7 mouse cellular contexts compared by ENCODE assay signal in the genomic region with DNA sequence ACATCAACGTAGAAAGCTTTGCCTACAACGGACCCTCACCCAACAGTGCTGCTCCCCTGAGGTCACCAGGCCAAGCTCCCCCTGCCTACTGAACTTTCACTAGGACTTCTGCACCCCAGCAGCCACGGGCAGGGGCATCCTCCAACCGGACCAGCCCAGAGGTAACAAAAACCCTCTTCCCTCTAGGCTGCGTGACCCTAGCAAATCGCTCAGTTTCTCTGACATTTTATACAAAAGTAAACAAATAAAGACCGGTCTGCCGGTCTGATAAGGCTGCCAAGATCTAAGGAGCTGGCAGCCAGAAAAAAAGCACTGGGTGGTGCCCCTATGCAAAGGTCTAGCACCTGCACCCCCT. TPM values are rescaled to one million over a fixed set of nuclear protein-coding genes. Genes with fewer than 3 reads are reported as not detected.
DNase-seq lines count a peak whose midpoint lies in the region; ATAC-seq and TF ChIP-seq lines count a peak whose summit lies in the region.

No protein-coding gene starts in this region.

- no peak for DNase-seq in left cerebral cortex, adult 2 months (ENCODE audit: extremely low spot score in 1 of 2, low spot score in 2 of 2)
- no peak for DNase-seq in left cerebral cortex, adult 9 months (ENCODE audit: low spot score in 2 of 2)
- DNase-seq in forebrain, embryonic 14.5 days (ENCODE audit: low spot score), result no peak
- no peak for DNase-seq in left cerebral cortex, postnatal 36 days (ENCODE audit: low spot score in 2 of 2)
- no peak for DNase-seq in ovary, postnatal 36 days (ENCODE audit: low spot score)

- H3K27ac ChIP-seq in left cerebral cortex, adult 2 months, result peak overlapping the region; percentile 100
- H3K27ac ChIP-seq in forebrain, embryonic 14.5 days (ENCODE audit: low read depth, low read length), result peak overlapping the region; percentile 100
- H3K27ac ChIP-seq in limb, embryonic 15.5 days, result peak overlapping the region; percentile 100; the same call in 1 of the 2 replicates
- peak overlapping the region; percentile 100 for H3K27ac ChIP-seq in stomach, embryonic 14.5 days (ENCODE audit: low read length)

- intact Hi-C loops in left cerebral cortex, adult 2 months (cut with DNase I), result no loop called here
- intact Hi-C loops in left cerebral cortex, postnatal 36 days (cut with DNase I), result no loop called here

- H3K9ac ChIP-seq in forebrain, embryonic 14.5 days (ENCODE audit: low read length), result peak overlapping the region; percentile 100
- peak overlapping the region; percentile 100 for H3K9ac ChIP-seq in limb, embryonic 15.5 days
- peak overlapping the region; percentile 100; the same call in 1 of the 2 replicates for H3K9ac ChIP-seq in stomach, embryonic 14.5 days (replicated peaks; ENCODE audit: low read depth, low read length)

- peak overlapping the region; percentile 95 for H3K4me3 ChIP-seq in left cerebral cortex, adult 2 months
- H3K4me3 ChIP-seq in forebrain, embryonic 14.5 days (ENCODE audit: low read depth, low read length), result peak overlapping the region; percentile 97
- H3K4me3 ChIP-seq in limb, embryonic 15.5 days, result peak overlapping the region; percentile 67
- peak overlapping the region; percentile 99 for H3K4me3 ChIP-seq in stomach, embryonic 14.5 days (ENCODE audit: low read depth, low read length)

- peaks cover 34% of the 10 kb centered on the region for H3K4me1 ChIP-seq in forebrain, embryonic 14.5 days (ENCODE audit: control insufficient read depth, insufficient read depth, low read length)
- peaks cover 46% of the 10 kb centered on the region for H3K4me1 ChIP-seq in limb, embryonic 15.5 days
- peaks cover 29% of the 10 kb centered on the region for H3K4me1 ChIP-seq in stomach, embryonic 14.5 days (ENCODE audit: control insufficient read depth, insufficient read depth, low read length)

- H3K4me2 ChIP-seq in forebrain, embryonic 14.5 days (ENCODE audit: low read length), result peak overlapping the region; percentile 99
- H3K4me2 ChIP-seq in limb, embryonic 15.5 days, result peak overlapping the region; percentile 76
- H3K4me2 ChIP-seq in stomach, embryonic 14.5 days (replicated peaks; ENCODE audit: low read depth, low read length), result peak overlapping the region; percentile 86

- WGBS in forebrain, embryonic 14.5 days, result 3% methylated on average over 8 of the region's 8 CpGs
- WGBS in limb, embryonic 15.5 days, result 16% methylated on average over 8 of the region's 8 CpGs
- WGBS in stomach, embryonic 14.5 days, result 14% methylated on average over 8 of the region's 8 CpGs

- peaks cover 62% of the 10 kb centered on the region for H3K36me3 ChIP-seq in forebrain, embryonic 14.5 days (ENCODE audit: control insufficient read depth, insufficient read depth, low read length)
- peaks cover 11% of the 10 kb centered on the region for H3K36me3 ChIP-seq in limb, embryonic 15.5 days
- no peaks in the 10 kb centered on the region; the same call in 1 of the 2 replicates for H3K36me3 ChIP-seq in stomach, embryonic 14.5 days (ENCODE audit: control insufficient read depth, insufficient read depth, low read length)

- no peak for ATAC-seq in forebrain, embryonic 14.5 days
- ATAC-seq in limb, embryonic 15.5 days (ENCODE audit: insufficient number of reproducible peaks, low FRiP score, low TSS enrichment, low read depth), result no peak
- peak; percentile 19; the same call in 1 of the 2 replicates for ATAC-seq in stomach, embryonic 14.5 days (ENCODE audit: insufficient number of reproducible peaks, insufficient read depth, low FRiP score, low read depth)

- no peaks in the 10 kb centered on the region for H3K27me3 ChIP-seq in forebrain, embryonic 14.5 days (replicated peaks; ENCODE audit: control insufficient read depth, insufficient read depth, low read length)
- H3K27me3 ChIP-seq in limb, embryonic 15.5 days, result no peaks in the 10 kb centered on the region
- no peaks in the 10 kb centered on the region for H3K27me3 ChIP-seq in stomach, embryonic 14.5 days (ENCODE audit: control insufficient read depth, insufficient read depth, low read length)

- no peak for TF ChIP-seq CTCF in left cerebral cortex, adult 2 months (IDR thresholded peaks at IDR 0.05)

- no peaks in the 10 kb centered on the region for H3K9me3 ChIP-seq in forebrain, embryonic 14.5 days (replicated peaks; ENCODE audit: control insufficient read depth, low read length)
- no peaks in the 10 kb centered on the region for H3K9me3 ChIP-seq in limb, embryonic 15.5 days
- no peaks in the 10 kb centered on the region for H3K9me3 ChIP-seq in stomach, embryonic 14.5 days (ENCODE audit: control insufficient read depth, low read depth, low read length)

RNA-seq across cellular contexts. Expression of gene Tnrc18, which starts 4.9 kb away (rescaled TPM):
- total RNA-seq in left cerebral cortex, adult 2 months (2021), result 100 to 1,000 TPM; 139 to 141 TPM
- 27.5 and 36.6 TPM in 2 replicates for polyA plus RNA-seq in forebrain, embryonic 14.5 days (2014; fragmentation: Nextera tagmentation; extraction: Ambion mirVana)
- polyA plus RNA-seq in limb, embryonic 15.5 days (2015; fragmentation: Nextera tagmentation; extraction: Ambion mirVana), result 25.1 and 32.0 TPM in 2 replicates
- polyA plus RNA-seq in stomach, embryonic 14.5 days (2014; fragmentation: Nextera tagmentation; extraction: Ambion mirVana), result 36.0 and 41.2 TPM in 2 replicates
- 100 to 1,000 TPM; 117 to 147 TPM for total RNA-seq in left cerebral cortex, postnatal 36 days (2021)
